Mouse (Mus musculus) right cerebral cortex, adult 18-20 months (tissue): ENCODE results near the gene Gm5169.
"Not testable (repeated sequence)": the region's sequence is repeated elsewhere in the genome, so short reads cannot be mapped to it uniquely, and the experiment has no call there.

Experiments used
- DNase-seq: peaks from one replicate; pipeline ENCODE4 v3.0.0; 2022; ENCODE audit warnings: mixed read lengths

Gene Gm5169

GRCm38 (mm10) chrX:25301355-25301754 is at the start of gene Gm5169:
Gene Gm5169, minus strand, starts transcription at chrX:25301455.
- DNase-seq = not testable (repeated sequence)

- DNase-seq = not testable (repeated sequence)
Observed at GRCm38 (mm10) chrX:25347424-25347823, 46.2 kb upstream of the Gm5169 start.
